Mouse (Mus musculus): Measurements from ENCODE around the gene Ltb4r2. TPM values are rescaled to one million over a fixed set of nuclear protein-coding genes. Genes with fewer than 3 reads are reported as not detected.

Ltb4r2 gene
- polyA plus RNA-seq, 1 experiment from 2014 or later: 0.08 TPM

DNA sequence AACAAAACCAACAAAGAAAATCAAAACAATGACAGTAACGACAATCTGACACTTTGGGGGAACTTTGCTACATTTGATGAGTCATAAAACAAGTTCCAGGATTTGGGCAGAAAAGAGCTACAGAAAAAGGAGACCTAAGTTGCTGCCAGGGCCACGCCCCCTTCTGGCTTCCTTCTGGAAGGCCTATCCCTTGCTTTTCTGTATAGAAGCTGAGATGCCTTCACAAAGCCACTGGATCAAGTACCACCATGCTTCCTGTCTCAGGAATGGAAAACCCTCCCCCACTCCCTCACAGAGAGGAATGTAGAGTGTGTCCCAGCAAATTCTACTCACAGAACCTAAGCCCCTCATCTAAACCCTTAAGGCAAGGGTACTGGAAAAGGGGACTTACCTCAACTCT is 32.7 kb downstream of the Ltb4r2 start:
- no peaks in the 10 kb centered on the region for H3K36me3 ChIP-seq (ENCODE audit: control insufficient read depth, insufficient read depth, low read length)
- WGBS: 70% methylated on average over 2 of the region's 2 CpGs
- no peaks in the 10 kb centered on the region for H3K4me1 ChIP-seq (ENCODE audit: control insufficient read depth, insufficient read depth, low read length)
- H3K9me3 ChIP-seq (ENCODE audit: control insufficient read depth, low read length): no peaks in the 10 kb centered on the region
- no peak overlapping the region for H3K4me2 ChIP-seq (replicated peaks; ENCODE audit: low read depth, low read length)
- H3K4me3 ChIP-seq (ENCODE audit: low read length): no peak overlapping the region
- H3K9ac ChIP-seq (ENCODE audit: low read depth, low read length): no peak overlapping the region
- ATAC-seq (ENCODE audit: low FRiP score, low TSS enrichment): no peak
- no peak overlapping the region for H3K27ac ChIP-seq (ENCODE audit: low read depth, low read length)
- no peaks in the 10 kb centered on the region for H3K27me3 ChIP-seq (ENCODE audit: control insufficient read depth, insufficient read depth, low read length)

DNA sequence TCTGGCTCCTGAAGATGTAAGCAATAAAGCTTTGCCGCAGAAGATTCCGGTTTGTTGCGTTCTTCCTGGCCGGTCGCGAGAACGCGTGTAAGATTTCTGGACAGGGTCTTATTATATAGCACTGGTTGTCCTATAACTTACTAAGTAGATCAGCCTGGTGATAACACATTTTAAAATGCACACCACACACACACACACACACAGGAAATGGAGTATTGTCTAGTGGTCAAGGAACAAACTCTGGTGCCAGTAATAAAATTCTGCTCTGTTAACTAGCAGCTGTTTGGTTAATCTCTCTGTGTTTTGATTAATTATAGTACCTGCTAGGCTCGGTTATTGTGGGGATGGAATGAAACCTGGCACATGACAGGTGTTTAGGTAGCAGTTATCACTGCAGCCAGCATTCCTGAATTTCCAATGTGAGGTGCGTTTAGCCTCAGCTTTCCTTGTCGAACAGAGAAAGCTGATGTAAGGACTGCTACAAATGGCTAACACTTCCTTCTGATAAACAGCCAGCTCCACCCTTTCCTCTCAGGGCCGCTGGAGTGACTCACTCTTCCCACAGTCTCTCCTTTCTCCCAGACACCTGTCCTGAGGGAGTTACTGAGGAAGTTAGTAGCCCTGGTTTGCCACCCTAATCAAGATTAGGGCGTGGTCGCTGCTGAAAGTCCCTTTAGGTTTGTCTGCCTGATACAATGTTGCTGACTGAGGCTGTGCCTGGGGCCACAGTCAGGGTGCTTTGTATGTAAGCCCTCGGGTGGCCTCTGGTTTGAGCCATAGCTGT is 34.3 kb downstream of the Ltb4r2 start:
- ATAC-seq (ENCODE audit: low FRiP score, low TSS enrichment): no peak
- H3K27ac ChIP-seq (ENCODE audit: low read depth, low read length): no peak overlapping the region

More for the DNA sequence above, 34.3 kb downstream of the Ltb4r2 start:
- no peaks in the 10 kb centered on the region for H3K36me3 ChIP-seq (ENCODE audit: control insufficient read depth, insufficient read depth, low read length)
- H3K9me3 ChIP-seq (ENCODE audit: control insufficient read depth, low read length): no peaks in the 10 kb centered on the region
- H3K27me3 ChIP-seq (ENCODE audit: control insufficient read depth, insufficient read depth, low read length): no peaks in the 10 kb centered on the region
- no peaks in the 10 kb centered on the region for H3K4me1 ChIP-seq (ENCODE audit: control insufficient read depth, insufficient read depth, low read length)
- whole genome bisulfite sequencing: 78% methylated on average over 15 of the region's 15 CpGs
- no peak overlapping the region for H3K4me2 ChIP-seq (replicated peaks; ENCODE audit: low read depth, low read length)
- H3K9ac ChIP-seq (ENCODE audit: low read depth, low read length): no peak overlapping the region
- H3K4me3 ChIP-seq (ENCODE audit: low read length): no peak overlapping the region

Other genes with a start within 250 kb of the Ltb4r2 start
- gene Nrl, start 236.4 kb upstream of the Ltb4r2 start, polyA plus RNA-seq (2014; fragmentation: Nextera tagmentation; extraction: Ambion mirVana): not detected in 2 replicates
- gene Pck2, start 221.2 kb upstream of the Ltb4r2 start, polyA plus RNA-seq (2014; fragmentation: Nextera tagmentation; extraction: Ambion mirVana): 25.0 and 37.1 TPM in 2 replicates
- 62.9 and 90.2 TPM in 2 replicates for gene Dcaf11, start 201.4 kb upstream of the Ltb4r2 start, polyA plus RNA-seq (2014; fragmentation: Nextera tagmentation; extraction: Ambion mirVana)
- 0.66 and 1.5 TPM in 2 replicates for gene A730061H03Rik, start 201.0 kb upstream of the Ltb4r2 start, polyA plus RNA-seq (2014; fragmentation: Nextera tagmentation; extraction: Ambion mirVana)
- 0.96 and 1.0 TPM in 2 replicates for gene Fitm1, start 185.8 kb upstream of the Ltb4r2 start, polyA plus RNA-seq (2014; fragmentation: Nextera tagmentation; extraction: Ambion mirVana)
- 131 and 142 TPM in 2 replicates for gene Psme1, start 183.3 kb upstream of the Ltb4r2 start, polyA plus RNA-seq (2014; fragmentation: Nextera tagmentation; extraction: Ambion mirVana)
- 5.6 and 7.5 TPM in 2 replicates for gene Emc9, start 176.1 kb upstream of the Ltb4r2 start, polyA plus RNA-seq (2014; fragmentation: Nextera tagmentation; extraction: Ambion mirVana)
- 224 and 286 TPM in 2 replicates for gene Psme2, start 170.3 kb upstream of the Ltb4r2 start, polyA plus RNA-seq (2014; fragmentation: Nextera tagmentation; extraction: Ambion mirVana)
- gene Rnf31, start 169.7 kb upstream of the Ltb4r2 start, polyA plus RNA-seq (2014; fragmentation: Nextera tagmentation; extraction: Ambion mirVana): 12.4 and 17.7 TPM in 2 replicates
- 9.7 and 11.6 TPM in 2 replicates for gene Irf9, start 157.9 kb upstream of the Ltb4r2 start, polyA plus RNA-seq (2014; fragmentation: Nextera tagmentation; extraction: Ambion mirVana)
- gene Rec8, start 143.4 kb upstream of the Ltb4r2 start, polyA plus RNA-seq (2014; fragmentation: Nextera tagmentation; extraction: Ambion mirVana): 17.5 and 25.1 TPM in 2 replicates
- 101 and 119 TPM in 2 replicates for gene Ipo4, start 125.5 kb upstream of the Ltb4r2 start, polyA plus RNA-seq (2014; fragmentation: Nextera tagmentation; extraction: Ambion mirVana)
- gene Gm49378, start 123.5 kb upstream of the Ltb4r2 start, polyA plus RNA-seq (2014; fragmentation: Nextera tagmentation; extraction: Ambion mirVana): 3.4 TPM in 2 replicates
- gene Tm9sf1, start 117.6 kb upstream of the Ltb4r2 start, polyA plus RNA-seq (2014; fragmentation: Nextera tagmentation; extraction: Ambion mirVana): 76.3 and 117 TPM in 2 replicates
- gene Tssk4, start 111.2 kb upstream of the Ltb4r2 start, polyA plus RNA-seq (2014; fragmentation: Nextera tagmentation; extraction: Ambion mirVana): 0.72 and 0.77 TPM in 2 replicates
- 52.0 and 52.7 TPM in 2 replicates for gene Mdp1, start 100.9 kb upstream of the Ltb4r2 start, polyA plus RNA-seq (2014; fragmentation: Nextera tagmentation; extraction: Ambion mirVana)
- 58.4 and 62.9 TPM in 2 replicates for gene Gmpr2, start 89.5 kb upstream of the Ltb4r2 start, polyA plus RNA-seq (2014; fragmentation: Nextera tagmentation; extraction: Ambion mirVana)
- gene Nedd8, start 89.3 kb upstream of the Ltb4r2 start, polyA plus RNA-seq (2014; fragmentation: Nextera tagmentation; extraction: Ambion mirVana): 586 and 744 TPM in 2 replicates
- 40.3 and 50.1 TPM in 2 replicates for gene Tinf2, start 79.6 kb upstream of the Ltb4r2 start, polyA plus RNA-seq (2014; fragmentation: Nextera tagmentation; extraction: Ambion mirVana)
- 0.67 and 1.2 TPM in 2 replicates for gene Tgm1, start 47.5 kb upstream of the Ltb4r2 start, polyA plus RNA-seq (2014; fragmentation: Nextera tagmentation; extraction: Ambion mirVana)
- gene Rabggta, start 39.2 kb upstream of the Ltb4r2 start, polyA plus RNA-seq (2014; fragmentation: Nextera tagmentation; extraction: Ambion mirVana): 27.8 and 29.3 TPM in 2 replicates
- gene Dhrs1, start 15.7 kb upstream of the Ltb4r2 start, polyA plus RNA-seq (2014; fragmentation: Nextera tagmentation; extraction: Ambion mirVana): 75.2 and 82.3 TPM in 2 replicates
- gene Nop9, start 15.7 kb upstream of the Ltb4r2 start, polyA plus RNA-seq (2014; fragmentation: Nextera tagmentation; extraction: Ambion mirVana): 43.3 and 44.0 TPM in 2 replicates
- 2.9 and 3.6 TPM in 2 replicates for gene Cideb, start 3.0 kb upstream of the Ltb4r2 start, polyA plus RNA-seq (2014; fragmentation: Nextera tagmentation; extraction: Ambion mirVana)
- gene Ltb4r1, start 4.5 kb downstream of the Ltb4r2 start, polyA plus RNA-seq (2014; fragmentation: Nextera tagmentation; extraction: Ambion mirVana): 0.23 TPM in 1 of 2 replicates, not detected in the other
- gene Adcy4, start 22.7 kb downstream of the Ltb4r2 start, polyA plus RNA-seq (2014; fragmentation: Nextera tagmentation; extraction: Ambion mirVana): 7.8 and 10.4 TPM in 2 replicates
- 38.1 and 43.3 TPM in 2 replicates for gene Ripk3, start 27.4 kb downstream of the Ltb4r2 start, polyA plus RNA-seq (2014; fragmentation: Nextera tagmentation; extraction: Ambion mirVana)
- 26.3 and 33.8 TPM in 2 replicates for gene Nfatc4, start 61.7 kb downstream of the Ltb4r2 start, polyA plus RNA-seq (2014; fragmentation: Nextera tagmentation; extraction: Ambion mirVana)
- 11.0 and 15.6 TPM in 2 replicates for gene Nynrin, start 92.6 kb downstream of the Ltb4r2 start, polyA plus RNA-seq (2014; fragmentation: Nextera tagmentation; extraction: Ambion mirVana)
- gene Cbln3, start 123.0 kb downstream of the Ltb4r2 start, polyA plus RNA-seq (2014; fragmentation: Nextera tagmentation; extraction: Ambion mirVana): 0.23 and 0.31 TPM in 2 replicates
- 7.0 and 9.7 TPM in 2 replicates for gene Khnyn, start 123.5 kb downstream of the Ltb4r2 start, polyA plus RNA-seq (2014; fragmentation: Nextera tagmentation; extraction: Ambion mirVana)
- gene Sdr39u1, start 138.9 kb downstream of the Ltb4r2 start, polyA plus RNA-seq (2014; fragmentation: Nextera tagmentation; extraction: Ambion mirVana): 61.3 and 64.7 TPM in 2 replicates
- 0.30 and 1.1 TPM in 2 replicates for gene Cma1, start 183.2 kb downstream of the Ltb4r2 start, polyA plus RNA-seq (2014; fragmentation: Nextera tagmentation; extraction: Ambion mirVana)
- gene Cma2, start 189.6 kb downstream of the Ltb4r2 start, polyA plus RNA-seq (2014; fragmentation: Nextera tagmentation; extraction: Ambion mirVana): not detected in 2 replicates

Measured in kidney, embryonic 14.5 days (tissue).